Mouse (Mus musculus): ENCODE measurements around the gene Gpat2. TPM values are rescaled to one million over a fixed set of nuclear protein-coding genes. Genes with fewer than 3 reads are reported as not detected.

Gpat2 gene
- polyA plus RNA-seq, 1 experiment: 0.15 TPM

DNA sequence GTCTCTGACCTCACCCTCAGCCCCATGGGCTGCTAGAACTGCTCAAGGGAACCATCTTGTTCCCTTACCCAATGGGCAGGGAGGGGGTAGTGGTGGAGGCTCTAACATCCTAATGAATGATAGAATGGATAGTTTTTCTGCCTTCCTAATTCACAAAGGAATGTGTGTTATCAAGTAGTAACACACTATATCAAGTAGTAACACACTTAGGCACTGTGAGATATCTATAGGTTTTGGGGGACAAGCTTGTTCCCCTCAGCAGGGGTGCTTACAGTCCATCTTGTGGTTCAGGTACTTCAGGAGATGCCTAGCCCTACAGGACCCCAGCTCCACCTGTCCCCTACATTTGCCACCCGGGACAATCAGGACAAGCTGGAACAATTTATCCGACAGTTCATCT, 10.6 kb downstream of the Gpat2 start:
- DNase-seq: no peak
- TF ChIP-seq POLR2A (IDR thresholded peaks at IDR 0.05; ENCODE audit: borderline replicate concordance, extremely low read depth, low read depth, low read length) (no peak), CTCF (IDR thresholded peaks at IDR 0.05; ENCODE audit: insufficient read depth, low read length) (no peak)
- no peaks in the 10 kb centered on the region for H3K4me1 ChIP-seq (ENCODE audit: control insufficient read depth, insufficient read depth, low read length)
- 97% methylated on average over 2 of the region's 2 CpGs for WGBS
- H3K4me3 ChIP-seq (replicated peaks; ENCODE audit: extremely low read depth, low read depth, low read length): no peak overlapping the region

DNA sequence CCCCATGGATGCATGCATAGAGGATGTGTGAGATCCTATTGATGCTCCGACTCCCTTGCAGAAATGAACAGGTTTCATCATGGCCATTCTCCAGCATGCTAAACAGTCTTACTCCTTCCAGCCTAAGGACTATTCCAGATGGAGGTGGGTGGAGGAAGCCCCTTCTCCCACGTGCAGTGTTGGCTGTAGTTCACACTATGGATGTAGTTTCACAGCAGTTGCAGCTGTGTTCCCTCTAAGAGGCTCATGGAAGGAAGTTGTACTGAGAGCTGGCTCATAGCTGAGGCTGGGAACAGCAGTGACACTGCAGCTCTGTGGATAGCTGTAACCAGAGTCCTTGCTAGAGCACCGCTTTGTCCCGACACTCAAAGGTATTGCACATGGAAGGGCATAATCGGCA, 12.7 kb downstream of the Gpat2 start:
- no peak overlapping the region for H3K4me3 ChIP-seq (replicated peaks; ENCODE audit: extremely low read depth, low read depth, low read length)
- no peaks in the 10 kb centered on the region for H3K4me1 ChIP-seq (ENCODE audit: control insufficient read depth, insufficient read depth, low read length)
- WGBS: 87% methylated on average over 5 of the region's 5 CpGs
- DNase-seq: no peak
- TF ChIP-seq POLR2A (IDR thresholded peaks at IDR 0.05; ENCODE audit: borderline replicate concordance, extremely low read depth, low read depth, low read length) (no peak), CTCF (IDR thresholded peaks at IDR 0.05; ENCODE audit: insufficient read depth, low read length) (no peak)

DNA sequence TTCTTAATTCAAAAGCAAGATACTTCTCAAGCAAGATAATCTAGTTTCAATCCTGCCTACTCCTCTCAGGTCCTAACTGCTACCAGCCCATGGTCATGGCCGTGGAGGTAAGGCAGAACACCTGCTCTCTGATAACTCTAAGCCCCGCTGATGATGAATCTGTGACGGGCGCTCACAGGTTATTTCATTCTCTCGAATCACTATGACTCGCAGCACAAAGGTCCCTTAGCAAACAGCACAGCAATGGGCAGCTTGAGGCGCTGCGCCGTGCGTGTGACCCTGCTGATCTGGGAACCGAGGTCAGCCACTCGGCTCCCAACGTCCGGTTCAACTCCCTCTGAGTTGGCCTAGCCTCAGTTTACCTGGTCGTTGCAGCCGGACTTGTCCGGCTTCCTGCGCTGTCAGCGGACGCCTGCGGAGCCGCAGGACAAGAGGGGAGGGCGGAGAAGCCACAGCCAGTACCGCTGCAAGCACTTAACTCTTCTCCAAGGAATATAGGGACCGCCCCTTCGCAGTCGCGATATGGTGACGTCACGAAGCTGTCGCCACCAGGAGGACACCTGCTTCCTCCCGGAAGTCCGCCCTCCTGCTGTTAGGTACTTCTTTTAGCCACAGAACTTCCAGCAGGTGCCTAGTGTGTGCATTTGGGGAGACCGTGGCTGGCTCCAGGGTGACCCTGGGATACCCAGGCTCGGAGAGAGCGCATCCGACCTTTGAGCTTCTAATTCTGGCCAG, 19.2 kb downstream of the Gpat2 start, which contains the start of gene Fahd2a:
Gene Fahd2a (minus strand): TSS at position 511 of the 735 bp plus-strand sequence.
- DNase-seq: peak; percentile 88
- no peaks in the 10 kb centered on the region for H3K4me1 ChIP-seq (ENCODE audit: control insufficient read depth, insufficient read depth, low read length)
- H3K4me3 ChIP-seq (replicated peaks; ENCODE audit: extremely low read depth, low read depth, low read length): peak within 1 kb of the TSS; percentile 77
- peak; percentile 71; the same call in 1 of the 2 replicates for TF ChIP-seq POLR2A (IDR thresholded peaks at IDR 0.05; ENCODE audit: borderline replicate concordance, extremely low read depth, low read depth, low read length)
- no peak for TF ChIP-seq CTCF (IDR thresholded peaks at IDR 0.05; ENCODE audit: insufficient read depth, low read length)
- 3% methylated on average over 37 of the region's 37 CpGs for WGBS

DNA sequence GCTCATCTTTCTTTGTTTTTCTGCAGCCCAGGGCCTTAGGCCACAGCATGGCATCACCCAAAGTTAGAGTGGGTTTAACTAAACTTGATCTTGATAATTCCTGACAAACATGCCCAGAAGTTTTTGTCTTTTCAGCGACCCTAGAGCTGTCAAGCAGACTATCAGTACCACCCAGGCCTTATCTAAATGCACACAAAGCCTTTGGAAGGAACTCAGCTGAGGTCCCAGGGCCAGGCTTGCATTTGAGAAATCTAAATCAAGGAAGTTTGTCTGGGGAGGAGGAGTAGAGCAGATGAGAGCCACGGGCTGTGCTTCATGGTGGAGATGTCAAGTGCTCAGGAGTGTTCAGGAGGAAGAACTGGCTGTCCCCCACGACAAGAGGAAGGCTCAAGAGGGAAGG, 21.8 kb downstream of the Gpat2 start:
- DNase-seq: no peak
- Histone ChIP-seq H3K4me3 (replicated peaks; ENCODE audit: extremely low read depth, low read depth, low read length) (no peak overlapping the region), H3K4me1 (ENCODE audit: control insufficient read depth, insufficient read depth, low read length) (no peaks in the 10 kb centered on the region)
- WGBS: 32% methylated on average over 3 of the region's 3 CpGs
- no peak for TF ChIP-seq CTCF (IDR thresholded peaks at IDR 0.05; ENCODE audit: insufficient read depth, low read length)
- no peak for TF ChIP-seq POLR2A (IDR thresholded peaks at IDR 0.05; ENCODE audit: borderline replicate concordance, extremely low read depth, low read depth, low read length)

DNA sequence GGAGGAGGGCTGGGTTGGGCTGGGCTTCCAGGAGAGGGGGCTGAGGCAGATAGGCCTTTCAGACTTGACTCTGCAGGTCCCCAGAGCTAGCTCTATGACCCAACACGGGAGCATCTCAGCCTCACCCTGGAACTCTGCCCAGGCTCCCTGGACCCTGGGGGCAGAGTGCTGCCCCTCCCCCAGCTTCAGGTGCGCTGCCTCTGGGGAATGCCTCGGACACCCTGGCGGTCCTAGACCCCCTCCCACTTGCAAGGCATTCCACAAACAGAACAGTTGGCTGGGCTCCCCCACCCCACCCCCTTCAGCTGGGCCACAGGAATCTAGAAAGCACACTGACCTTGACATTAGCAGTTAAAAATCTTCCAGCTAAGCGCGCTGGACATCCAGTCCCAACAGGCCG, 24.7 kb downstream of the Gpat2 start:
- no peak for TF ChIP-seq POLR2A (IDR thresholded peaks at IDR 0.05; ENCODE audit: borderline replicate concordance, extremely low read depth, low read depth, low read length)
- no peak for DNase-seq
- H3K4me1 ChIP-seq (ENCODE audit: control insufficient read depth, insufficient read depth, low read length): no peaks in the 10 kb centered on the region
- no peak overlapping the region for H3K4me3 ChIP-seq (replicated peaks; ENCODE audit: extremely low read depth, low read depth, low read length)
- 34% methylated on average over 7 of the region's 7 CpGs for WGBS

DNA sequence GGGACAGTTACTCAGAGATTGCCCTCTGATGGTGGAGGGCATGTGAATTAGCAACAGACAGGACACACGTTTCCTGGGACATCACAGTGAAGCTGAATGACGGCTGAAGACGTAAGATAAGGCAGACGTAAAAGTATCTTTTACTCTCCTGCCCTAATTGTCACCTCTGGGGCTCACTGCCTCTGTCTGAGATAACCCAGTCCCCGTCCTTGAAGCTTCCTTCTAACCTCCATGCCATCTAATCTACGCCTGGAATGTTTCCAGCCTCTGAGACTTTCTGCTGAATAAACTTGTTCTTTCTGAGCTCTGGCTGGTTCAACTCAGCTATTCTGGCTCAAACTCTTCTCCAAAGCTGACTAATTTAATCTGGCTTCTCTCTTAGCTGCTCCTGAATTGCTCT, 26.7 kb downstream of the Gpat2 start:
- 19% methylated on average over 6 of the region's 6 CpGs for WGBS
- Histone ChIP-seq H3K4me3 (replicated peaks; ENCODE audit: extremely low read depth, low read depth, low read length) (no peak overlapping the region), H3K4me1 (ENCODE audit: control insufficient read depth, insufficient read depth, low read length) (no peaks in the 10 kb centered on the region)
- DNase-seq: no peak
- TF ChIP-seq POLR2A (IDR thresholded peaks at IDR 0.05; ENCODE audit: borderline replicate concordance, extremely low read depth, low read depth, low read length) (no peak), CTCF (IDR thresholded peaks at IDR 0.05; ENCODE audit: insufficient read depth, low read length) (no peak)

DNA sequence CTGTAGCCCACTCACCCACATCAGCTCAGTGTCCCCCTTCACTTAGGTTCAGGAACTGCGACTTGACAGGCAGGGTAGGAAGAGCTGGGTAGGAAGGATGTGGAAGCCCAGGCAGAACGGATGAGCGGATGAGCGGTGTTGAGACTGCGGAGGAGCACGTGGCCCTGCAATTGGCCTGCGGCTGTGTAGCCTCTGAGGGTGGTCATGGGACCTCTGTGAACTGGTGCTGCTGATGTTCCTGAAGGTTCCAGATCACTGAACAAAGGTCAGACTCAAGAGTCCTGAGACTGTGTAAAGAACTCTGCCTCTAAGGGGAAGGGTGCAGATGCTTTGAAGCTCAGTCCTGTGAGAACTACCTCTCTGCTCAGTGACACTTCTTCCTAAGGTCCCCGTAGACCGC, 28.1 kb downstream of the Gpat2 start:
- DNase-seq: no peak
- WGBS: 69% methylated on average over 9 of the region's 9 CpGs
- no peak for TF ChIP-seq CTCF (IDR thresholded peaks at IDR 0.05; ENCODE audit: insufficient read depth, low read length)
- Histone ChIP-seq H3K4me1 (ENCODE audit: control insufficient read depth, insufficient read depth, low read length) (no peaks in the 10 kb centered on the region), H3K4me3 (replicated peaks; ENCODE audit: extremely low read depth, low read depth, low read length) (no peak overlapping the region)

DNA sequence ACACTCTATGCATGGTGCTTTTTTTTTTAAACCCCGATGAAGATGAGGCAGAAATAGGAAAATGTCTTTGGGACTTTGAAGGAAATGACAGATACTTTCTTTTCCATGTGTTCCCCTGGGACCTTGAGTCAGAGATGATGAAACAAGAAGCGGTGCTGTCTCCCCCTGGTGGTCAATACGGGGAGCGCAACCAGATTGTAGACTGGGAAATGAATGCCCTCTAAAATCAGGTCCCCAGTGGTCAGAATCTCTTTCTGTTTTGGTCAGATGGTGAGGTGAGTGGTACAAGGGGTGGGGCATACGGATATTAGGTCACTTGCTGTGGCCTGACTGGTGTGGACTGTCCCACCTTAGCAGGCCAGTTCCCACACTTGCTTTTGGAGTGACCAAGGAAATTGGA, 28.8 kb downstream of the Gpat2 start:
- Histone ChIP-seq H3K4me3 (replicated peaks; ENCODE audit: extremely low read depth, low read depth, low read length) (no peak overlapping the region), H3K4me1 (ENCODE audit: control insufficient read depth, insufficient read depth, low read length) (no peaks in the 10 kb centered on the region)
- peak; percentile 56 for DNase-seq
- WGBS: 2% methylated on average over 5 of the region's 5 CpGs
- TF ChIP-seq CTCF (IDR thresholded peaks at IDR 0.05; ENCODE audit: insufficient read depth, low read length): peak; percentile 84
- TF ChIP-seq POLR2A (IDR thresholded peaks at IDR 0.05; ENCODE audit: borderline replicate concordance, extremely low read depth, low read depth, low read length): no peak

DNA sequence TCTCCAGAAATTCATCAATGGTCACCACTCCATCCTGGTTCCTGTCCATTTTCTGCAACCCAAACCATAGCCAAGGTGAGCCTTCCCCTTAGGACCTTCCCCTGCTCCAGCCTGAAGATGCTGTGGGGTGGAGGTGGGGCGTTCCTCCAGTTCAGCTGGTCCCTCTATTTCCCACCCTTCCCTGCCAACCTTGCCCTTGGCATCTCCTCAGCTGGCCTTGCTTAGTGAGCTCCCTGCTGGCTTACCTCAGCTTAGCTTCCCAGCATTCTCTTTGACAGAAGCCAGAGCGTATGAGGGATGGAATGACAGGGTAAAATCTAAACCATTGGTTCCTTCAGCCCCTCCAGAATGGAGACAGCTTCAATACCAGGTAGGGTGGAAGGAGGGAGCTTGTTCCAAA, 34.3 kb downstream of the Gpat2 start:
- H3K4me1 ChIP-seq (ENCODE audit: control insufficient read depth, insufficient read depth, low read length): no peaks in the 10 kb centered on the region
- no peak overlapping the region for H3K4me3 ChIP-seq (replicated peaks; ENCODE audit: extremely low read depth, low read depth, low read length)
- no peak for DNase-seq
- no peak for TF ChIP-seq POLR2A (IDR thresholded peaks at IDR 0.05; ENCODE audit: borderline replicate concordance, extremely low read depth, low read depth, low read length)
- TF ChIP-seq CTCF (IDR thresholded peaks at IDR 0.05; ENCODE audit: insufficient read depth, low read length): no peak
- WGBS: 81% methylated on average over 2 of the region's 2 CpGs

DNA sequence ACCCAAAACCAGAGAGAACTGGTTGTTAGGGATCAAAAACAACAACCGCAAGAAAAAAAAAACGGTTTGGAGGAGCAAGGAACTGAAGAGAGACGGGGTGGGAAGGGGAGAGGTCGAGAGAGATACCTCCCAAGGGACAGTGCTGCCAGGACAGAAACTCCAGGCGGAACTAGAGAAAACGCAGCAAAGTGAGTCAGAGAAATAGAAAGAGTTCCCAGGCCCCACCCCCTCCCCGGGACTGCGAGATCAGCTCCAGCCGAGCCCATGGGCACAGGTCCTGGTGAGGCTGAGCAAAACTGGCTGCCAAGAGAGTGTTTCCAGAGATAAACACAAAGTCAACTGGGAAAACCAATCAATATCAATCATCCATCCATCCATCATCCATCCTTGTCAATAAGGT, 36.4 kb downstream of the Gpat2 start:
- 39% methylated on average over 9 of the region's 9 CpGs for WGBS
- no peaks in the 10 kb centered on the region for H3K4me1 ChIP-seq (ENCODE audit: control insufficient read depth, insufficient read depth, low read length)
- no peak for TF ChIP-seq POLR2A (IDR thresholded peaks at IDR 0.05; ENCODE audit: borderline replicate concordance, extremely low read depth, low read depth, low read length)
- TF ChIP-seq CTCF (IDR thresholded peaks at IDR 0.05; ENCODE audit: insufficient read depth, low read length): no peak
- no peak overlapping the region for H3K4me3 ChIP-seq (replicated peaks; ENCODE audit: extremely low read depth, low read depth, low read length)
- no peak for DNase-seq

All from lung, adult 2 months (tissue).